Mouse (Mus musculus): ENCODE data around the gene Kcnd3. TPM values are rescaled to one million over a fixed set of nuclear protein-coding genes. Genes with fewer than 3 reads are reported as not detected.

Kcnd3 gene
- total RNA-seq, 2 experiments from 2014 or later: 5.1 to 5.8 TPM

DNA sequence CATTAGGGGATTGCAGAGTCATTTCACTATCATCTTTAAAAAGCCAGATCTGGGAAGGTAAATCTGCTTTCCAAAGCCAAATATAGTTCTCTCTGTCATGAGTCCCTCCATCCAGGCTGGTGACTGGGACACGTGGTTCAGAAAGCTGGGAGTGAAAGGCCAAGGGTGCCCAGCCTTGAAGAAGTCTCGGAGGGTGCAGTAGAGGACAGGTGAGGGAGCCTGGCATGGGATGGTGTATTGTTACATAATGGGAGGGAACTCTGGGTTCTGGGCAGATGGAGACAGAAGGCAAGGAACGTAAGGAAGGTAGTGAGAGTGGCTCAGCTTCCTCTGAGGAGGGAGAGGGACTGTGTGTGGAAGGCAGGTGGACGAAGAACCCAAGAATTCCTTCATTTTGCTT is 5.5 kb downstream of the Kcnd3 start:
- no peak for DNase-seq

DNA sequence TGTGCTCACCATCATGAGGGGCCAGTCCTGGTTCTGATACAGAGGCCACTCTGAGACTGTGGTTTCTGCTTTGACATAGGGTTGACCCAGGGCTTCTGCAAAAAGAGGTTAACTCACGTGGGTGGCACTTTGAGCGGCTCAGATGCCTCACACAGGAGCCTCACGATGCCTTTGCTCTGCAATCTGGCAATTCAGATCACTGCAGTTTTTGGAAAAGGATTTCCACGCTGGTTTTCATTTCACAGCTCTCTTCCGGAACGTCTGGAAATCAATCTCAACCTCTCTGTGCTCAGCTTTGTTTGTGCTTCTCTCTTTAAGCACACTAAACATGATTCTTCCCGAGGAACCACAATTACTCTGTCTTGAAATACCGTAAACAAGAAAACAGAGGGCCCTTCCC is 14.4 kb downstream of the Kcnd3 start:
- DNase-seq: no peak

DNA sequence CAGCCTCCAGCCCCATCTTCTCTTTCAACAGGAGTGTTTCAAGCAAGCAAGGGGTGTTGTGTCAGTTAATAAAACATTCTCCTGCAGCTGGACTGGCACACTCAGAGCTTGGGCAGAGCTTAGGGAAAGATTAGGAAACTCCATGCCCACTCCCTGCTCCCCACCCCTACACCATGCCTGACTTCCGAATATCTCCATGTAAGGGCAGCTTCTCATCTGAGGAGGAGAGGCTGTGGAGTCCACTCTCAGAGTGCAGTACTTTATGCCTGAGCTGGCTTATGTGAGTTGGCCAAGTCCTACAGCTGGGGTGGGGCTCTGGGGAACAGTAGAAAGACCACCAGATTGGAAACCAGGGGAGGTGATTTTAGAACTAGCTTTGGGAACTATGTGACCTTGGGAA is 20.4 kb downstream of the Kcnd3 start:
- DNase-seq: no peak

DNA sequence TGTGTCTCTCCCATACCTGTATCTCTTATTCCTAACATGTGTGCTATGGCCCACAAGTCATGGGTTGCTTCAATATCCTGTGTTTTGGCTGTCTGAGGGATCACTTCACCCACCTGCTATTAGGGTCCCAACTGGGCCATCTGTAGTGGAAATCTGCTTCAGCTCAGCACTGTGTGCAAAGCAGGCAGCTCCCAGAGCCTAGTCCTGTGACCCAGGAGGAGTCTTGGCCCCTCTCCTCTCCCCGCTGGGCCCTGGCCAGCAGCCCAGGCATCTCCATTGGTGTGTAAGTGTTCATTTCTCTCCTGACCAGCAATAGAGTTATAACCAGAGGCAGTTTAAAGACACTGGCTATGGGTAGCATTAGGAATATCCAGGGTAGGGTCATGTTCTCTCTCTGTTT is 24.3 kb downstream of the Kcnd3 start:
- no peak for DNase-seq

DNA sequence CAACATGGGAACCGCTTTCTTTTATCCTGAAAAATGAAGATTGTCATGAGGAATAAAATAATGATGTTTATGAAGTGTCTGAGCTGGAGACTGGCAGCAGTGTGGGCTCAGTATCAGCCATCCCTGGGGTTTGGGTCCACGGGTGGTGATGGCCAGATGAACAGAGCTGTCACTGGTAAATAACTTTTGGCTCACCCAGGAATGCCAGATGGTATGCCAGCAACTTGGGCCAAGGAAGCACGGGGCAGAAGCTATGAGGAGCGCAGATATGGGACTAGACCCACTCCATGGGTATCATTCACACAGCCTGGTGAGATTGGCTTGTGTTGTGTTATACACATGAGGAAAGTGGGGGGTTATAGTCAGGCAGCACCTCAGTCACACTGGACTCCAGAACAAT is 26.7 kb downstream of the Kcnd3 start:
- no peak for DNase-seq

DNA sequence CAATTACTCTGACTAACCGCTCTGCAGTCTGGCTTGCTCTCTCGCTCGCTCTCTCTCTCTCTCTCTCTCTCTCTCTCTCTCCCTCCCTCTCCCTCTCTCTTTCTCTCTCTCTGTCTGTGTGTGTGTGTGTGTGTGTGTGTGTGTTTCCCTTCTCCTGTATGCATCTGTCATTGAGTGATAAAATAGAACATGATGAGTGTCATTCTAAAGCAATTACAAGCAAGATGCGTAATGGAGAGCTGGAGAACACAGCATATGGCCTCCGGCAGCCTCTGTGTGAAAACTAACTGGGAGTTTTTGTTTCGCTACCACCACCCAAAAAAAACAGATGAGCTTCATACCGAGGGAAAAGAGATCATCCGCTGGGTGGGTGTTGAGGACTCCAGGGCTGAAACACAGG is 29.3 kb downstream of the Kcnd3 start:
- no peak for DNase-seq

DNA sequence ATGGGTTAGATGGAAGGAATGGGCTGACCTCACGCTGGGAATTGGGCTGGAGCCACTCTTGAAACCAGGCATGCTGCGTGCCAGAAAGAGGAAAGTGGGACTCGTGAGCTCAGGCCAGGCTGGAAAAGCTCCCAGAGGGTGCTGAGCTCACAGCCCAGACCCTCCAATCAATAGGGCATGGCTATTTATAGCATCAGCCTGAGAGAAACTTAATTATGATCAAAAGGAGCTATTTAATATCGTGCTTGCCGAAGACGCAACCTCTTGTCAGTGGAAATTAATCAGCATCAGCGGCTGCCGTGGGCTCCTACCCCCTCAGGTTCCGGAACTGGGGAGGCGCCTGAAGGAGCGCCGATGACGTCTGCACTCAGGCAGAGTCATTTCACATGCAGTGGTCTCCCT is 31.5 kb downstream of the Kcnd3 start:
- no peak for DNase-seq

DNA sequence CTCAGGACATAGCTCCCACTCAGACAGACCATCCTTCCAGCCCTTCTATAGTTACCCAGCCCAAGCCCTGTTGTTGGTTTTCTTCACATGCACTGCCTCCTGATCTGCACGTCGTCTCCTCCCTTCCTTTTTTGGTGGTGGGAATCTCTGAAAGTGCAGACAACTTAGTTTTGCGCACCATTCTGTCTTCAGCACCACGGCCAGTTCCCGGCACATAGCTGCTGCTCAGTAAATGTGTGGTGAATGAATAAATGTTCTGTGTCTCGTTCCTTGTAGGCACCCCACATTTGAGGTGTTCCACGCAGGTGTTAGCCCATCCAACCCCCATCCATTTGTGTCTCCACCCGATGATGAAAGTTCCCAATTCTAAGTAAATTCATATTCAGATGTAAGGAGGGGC is 35.0 kb downstream of the Kcnd3 start:
- peak; percentile 66 for DNase-seq

DNA sequence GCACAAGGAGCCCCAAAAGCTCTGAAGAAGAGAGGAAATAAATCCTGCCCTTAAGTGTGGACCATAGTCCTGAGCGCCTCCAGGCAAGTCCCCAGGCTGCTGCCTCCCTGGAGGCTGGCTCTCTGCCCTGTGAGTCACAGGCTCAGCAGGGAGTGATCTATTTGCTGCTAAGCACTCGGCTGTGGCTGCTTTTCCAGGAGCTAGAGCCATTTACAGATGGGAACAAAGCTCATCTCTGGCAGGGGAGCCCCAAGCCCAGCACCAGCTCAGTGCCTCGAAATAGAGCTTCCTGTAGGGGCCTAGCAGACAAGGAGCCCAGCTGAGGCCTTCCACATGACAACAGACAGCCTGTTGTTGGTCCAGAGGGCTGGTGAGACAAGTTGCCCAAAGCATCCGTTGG is 37.5 kb downstream of the Kcnd3 start:
- peak; percentile 60 for DNase-seq

DNA sequence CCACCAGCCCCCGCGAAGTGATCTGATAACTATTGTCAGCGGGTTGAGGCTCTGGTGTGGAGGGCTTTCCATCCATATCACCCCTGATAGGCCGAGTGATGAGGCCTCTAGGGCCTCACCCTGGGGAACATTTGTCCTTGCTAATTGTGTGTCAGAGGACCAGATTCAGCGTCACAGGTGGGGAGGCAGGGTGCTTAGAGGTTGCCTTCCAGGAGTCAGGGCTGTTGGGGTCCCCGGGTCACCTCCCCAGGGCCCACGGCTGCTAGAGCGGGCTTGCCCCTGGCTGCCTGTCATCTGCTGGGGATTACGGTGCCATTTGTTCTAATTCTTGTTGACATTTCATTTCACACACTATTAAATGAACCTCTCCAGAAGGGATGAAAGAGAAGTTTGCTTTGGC is 42.8 kb downstream of the Kcnd3 start:
- no peak for DNase-seq

DNA sequence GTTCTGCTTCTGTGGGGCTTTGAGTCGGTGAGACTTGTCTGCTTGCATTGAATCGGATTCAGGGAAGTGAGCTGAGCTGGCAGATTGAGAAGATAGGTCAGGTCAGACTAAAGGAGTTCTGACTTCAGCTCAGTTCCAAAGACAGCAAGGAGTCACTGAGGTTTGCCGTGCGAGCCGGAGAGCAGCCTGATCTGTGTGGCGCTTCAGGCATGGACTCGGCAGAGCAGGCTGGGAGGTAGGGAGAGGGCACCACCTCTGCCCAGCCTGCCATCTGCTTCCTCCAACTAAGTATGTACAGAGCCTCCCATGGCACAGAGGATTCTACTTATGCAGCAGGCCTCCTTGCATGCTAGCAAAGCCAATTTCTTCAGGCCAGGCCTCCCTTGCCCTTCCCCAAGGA is 44.1 kb downstream of the Kcnd3 start:
- DNase-seq: no peak

DNA sequence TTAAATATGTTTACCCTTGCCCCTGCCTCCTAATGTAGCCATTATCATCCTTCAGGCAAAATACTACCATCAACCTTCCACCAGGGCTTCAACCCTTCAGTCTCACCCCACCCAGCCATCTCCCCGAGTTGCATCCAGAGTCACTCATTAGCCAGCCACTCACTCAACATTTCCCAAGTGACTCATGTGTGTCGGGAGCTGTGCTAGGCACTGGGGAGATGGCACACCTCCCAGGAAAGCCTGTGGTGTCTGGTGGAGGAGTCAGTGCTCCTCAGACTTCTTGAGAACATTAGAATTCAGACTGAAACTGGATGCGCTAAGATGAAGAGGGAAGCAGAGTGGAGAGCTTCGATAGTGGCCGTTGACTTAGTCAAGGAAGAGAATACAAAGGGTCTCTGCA is 44.8 kb downstream of the Kcnd3 start:
- no peak for DNase-seq

DNA sequence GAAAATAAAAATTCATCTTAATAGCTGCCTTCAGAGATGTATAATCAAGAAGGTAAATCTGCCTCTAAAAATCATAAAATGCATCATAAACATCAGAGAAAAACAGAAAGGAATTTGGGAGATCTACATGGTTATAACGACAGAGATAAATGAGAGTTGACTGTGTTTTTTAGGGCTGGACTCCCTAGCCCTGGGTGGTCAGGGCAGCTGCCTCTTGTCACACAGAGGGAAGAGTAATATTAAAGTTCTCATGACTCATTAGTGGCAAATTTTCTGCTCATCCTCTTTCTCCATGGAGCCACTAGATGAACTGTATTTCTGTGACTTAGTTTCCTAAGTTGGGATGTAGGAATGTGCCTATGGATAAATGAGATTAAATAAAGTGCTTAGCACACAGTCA is 48.9 kb downstream of the Kcnd3 start:
- no peak for DNase-seq

DNA sequence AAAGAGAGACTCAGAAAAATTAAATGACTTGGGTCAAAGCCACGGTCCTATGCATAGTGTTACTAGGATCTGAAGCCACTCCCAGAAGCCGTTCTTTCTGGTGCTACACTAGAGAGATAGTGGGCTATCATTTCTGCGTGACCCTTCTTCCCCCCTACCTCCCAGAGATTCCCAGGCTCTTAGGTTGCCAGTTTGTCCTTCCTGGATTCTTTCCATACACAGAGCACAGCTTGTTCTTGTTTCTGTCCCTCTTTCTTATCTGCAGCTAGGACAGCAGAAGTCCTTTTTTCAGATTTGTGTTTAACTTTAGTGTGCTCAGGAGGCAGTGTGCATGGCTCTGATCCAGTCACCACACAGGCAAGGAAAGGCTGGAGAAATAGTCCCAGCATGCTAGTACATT is 52.1 kb downstream of the Kcnd3 start:
- no peak for DNase-seq

DNA sequence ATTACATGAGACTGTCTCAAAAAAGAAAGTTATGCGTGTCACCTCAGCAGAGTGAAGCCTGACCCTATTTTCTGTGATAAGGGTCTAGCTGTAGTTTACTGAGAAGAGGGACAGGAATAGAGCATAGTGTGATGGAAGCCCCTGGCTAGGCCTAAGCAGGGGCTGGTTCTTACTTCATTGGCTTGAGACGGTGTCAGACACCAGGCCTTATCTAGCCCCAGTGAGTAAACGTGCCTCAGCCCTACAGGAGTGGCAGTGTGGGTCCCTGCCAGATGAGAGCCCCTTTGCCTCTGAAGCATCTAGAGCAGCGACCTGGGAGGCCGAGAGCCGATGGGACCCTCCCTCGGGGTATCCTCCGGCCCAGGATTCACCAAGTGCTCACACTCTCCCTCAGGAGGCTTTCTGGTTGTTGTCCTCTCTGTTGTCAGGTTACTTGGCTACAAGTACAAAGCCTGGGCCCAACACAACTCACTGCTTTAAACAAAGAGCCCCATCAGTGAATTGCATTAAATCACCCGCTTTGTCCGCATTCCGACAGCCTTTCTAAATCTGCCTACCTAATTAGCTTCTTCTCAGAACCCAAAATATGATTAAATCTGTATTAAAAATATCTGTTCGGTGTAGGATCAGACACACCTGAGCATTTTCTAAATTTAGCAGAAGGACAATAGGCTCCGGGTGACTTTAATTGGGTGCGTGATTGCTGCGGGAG is 53.2 kb downstream of the Kcnd3 start:
- no peak for DNase-seq

DNA sequence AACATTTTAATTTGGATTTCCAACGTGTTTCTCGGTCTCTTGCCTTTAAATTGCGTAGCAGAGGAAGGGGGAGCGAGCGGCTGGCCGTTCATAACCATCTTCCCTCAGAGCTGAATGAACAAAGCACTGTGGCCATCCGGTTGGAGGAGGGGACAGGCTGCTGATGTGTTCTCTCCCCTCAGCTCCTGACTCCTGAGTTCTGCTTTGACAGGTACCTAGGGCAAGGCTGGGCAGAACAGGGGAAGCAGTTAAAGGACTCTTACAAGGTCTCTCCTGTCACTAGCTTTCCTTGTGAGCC is 53.7 kb downstream of the Kcnd3 start:
- no peak for DNase-seq

DNA sequence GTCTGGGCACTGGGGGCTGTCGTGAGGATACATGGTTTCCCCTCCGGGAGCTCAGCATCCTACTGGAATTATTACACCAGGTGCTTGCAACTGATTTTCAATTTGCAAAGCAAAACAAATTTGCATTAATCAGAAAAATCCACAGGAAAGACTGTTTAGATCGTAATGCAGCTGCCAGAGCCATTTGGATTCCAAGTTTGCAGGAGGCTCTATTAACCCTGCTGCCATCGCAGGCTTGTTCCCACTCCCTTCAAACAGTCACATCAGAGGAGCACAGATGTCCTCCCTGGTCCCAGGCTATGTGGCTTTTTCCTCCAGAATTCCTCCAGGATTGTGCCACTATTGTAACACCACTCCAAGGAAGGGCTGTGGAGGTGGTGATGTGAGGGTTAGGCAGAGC is 54.5 kb downstream of the Kcnd3 start:
- DNase-seq: no peak

DNA sequence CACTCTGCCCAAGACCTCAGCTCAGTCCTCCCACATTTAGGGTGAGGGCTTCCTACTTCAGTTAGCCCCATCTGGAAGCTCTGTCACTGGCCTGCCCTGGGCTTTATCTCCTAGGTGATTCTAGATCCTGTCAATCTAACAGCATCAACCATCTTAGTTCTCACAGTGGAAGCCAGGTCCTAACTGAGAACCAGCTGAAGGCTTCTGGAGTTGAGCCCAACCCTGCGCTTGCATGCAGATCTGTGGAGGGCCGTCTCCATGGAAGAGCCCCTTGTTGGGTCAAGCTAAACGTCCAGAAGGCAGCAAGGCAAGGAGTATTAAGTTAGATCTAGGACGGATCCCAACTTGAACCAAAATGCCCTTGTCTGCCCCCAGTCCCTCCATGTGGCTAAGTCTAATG is 57.2 kb downstream of the Kcnd3 start:
- DNase-seq: no peak

DNA sequence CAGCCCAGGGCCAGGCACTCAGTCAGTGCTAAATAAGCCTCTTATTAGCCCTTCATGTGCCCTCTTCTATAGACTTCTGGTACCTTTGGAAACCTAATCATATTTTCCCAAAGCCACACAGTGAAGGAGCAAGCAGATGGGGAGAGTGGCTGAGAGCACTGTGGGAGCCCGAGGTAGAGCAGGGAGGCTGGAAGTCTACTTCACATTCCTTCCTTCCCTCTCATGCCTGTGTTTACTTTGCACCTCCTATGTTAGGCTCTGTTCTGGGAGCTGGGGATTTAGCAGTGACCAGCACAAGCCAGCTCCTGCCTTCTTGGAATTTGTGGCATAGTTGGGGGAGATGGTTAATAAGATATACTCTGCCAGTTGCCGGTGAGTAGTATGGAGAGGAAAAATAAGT is 59.7 kb downstream of the Kcnd3 start:
- DNase-seq: no peak

DNA sequence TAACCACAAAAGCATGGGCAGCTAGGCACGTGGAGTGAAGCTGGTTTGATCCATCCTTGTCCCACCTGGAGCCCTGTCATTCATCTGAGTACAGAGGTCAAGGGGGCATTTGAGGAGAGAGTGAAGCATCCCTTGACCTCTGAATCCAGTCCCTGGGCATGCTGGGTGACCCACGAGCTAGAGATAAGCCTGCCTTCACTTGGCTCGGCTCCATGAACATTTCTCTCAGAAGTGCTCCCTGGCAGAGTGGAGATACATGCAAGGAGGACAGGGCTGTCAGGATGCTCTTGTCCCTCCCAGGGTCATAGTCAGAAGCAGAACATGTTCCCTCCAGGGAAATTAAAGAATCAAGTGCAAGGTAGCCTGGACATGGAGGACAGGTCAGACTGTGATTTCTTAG is 62.1 kb downstream of the Kcnd3 start:
- DNase-seq: no peak

DNA sequence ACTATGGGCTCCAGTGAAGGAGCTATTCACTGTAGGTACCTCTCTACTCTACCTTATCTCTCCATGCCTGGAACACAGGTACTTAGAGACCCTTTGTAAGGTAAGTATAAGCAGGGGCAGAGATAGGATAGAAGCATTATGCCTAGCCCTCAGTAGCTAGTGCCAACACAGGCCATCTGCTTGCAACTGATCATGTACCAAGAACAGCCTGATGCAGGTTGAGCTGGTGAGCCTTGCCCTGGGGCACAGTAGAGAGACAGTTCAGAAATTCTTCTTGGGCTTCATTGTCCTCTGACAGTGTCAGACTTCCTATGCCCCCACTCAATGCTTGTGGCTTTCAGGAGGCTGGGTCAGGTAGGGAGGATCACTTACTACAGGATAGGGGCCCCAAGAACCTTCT is 62.9 kb downstream of the Kcnd3 start:
- DNase-seq: no peak

DNA sequence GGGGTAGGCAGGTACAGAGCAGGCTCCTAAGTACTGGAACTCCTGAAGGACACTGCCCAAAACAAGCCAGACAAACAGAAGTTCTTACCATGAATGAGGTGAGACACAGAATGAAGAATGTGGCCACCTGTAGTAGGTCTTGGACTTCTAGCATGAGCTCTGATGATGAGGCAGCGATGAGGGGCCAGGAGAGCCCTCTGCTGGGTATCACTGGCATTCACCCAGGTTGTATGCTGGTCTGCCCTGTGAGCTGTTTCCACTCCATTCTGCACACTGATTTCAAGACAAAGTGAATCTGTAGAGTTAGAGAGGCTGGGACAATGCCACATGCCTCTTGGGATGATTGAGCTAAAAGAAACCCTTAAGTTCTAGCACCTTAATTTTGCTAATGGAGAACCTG is 63.5 kb downstream of the Kcnd3 start:
- DNase-seq: no peak

DNA sequence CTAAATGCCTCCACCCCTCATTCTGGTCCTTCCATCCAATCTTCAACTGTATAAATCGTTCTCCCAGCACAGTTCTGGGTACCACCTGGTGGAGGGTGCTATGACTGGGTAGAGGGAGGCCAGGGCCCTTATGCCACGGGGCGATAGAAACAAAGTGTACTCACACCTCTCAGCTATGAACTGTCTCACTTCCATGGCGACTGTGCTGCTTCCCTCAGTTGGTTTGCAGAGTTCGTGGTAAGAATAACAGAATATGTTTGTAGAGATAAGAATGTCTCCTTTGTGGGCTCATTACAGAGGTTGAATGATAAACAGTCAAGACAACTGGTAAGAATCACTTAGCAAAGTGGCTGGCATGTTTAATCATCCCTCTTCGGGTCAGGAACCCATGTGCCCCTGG is 68.3 kb downstream of the Kcnd3 start:
- no peak for DNase-seq

DNA sequence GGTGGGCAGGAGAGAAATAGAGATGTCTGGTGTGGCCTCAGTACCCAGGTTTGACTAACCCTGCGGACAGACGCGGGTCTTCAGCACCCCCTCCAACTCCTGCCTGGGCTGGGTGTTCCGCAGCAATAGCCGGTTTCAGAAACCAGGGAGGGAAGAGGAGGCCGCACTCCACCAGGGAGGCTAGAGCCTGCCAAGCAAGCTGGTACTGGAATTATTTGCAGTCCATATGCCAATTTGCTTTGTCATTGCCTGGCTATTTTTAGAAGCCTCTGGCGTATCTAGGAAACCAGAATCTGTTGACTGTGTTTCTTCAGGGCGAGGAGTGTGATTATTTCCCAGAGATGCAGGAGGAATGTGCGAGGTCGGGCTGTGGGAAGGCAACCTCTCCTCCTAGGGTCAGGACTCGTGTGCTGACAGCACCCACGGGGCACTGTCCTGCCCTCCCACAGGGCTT is 69.1 kb downstream of the Kcnd3 start:
- DNase-seq: peak; percentile 15

DNA sequence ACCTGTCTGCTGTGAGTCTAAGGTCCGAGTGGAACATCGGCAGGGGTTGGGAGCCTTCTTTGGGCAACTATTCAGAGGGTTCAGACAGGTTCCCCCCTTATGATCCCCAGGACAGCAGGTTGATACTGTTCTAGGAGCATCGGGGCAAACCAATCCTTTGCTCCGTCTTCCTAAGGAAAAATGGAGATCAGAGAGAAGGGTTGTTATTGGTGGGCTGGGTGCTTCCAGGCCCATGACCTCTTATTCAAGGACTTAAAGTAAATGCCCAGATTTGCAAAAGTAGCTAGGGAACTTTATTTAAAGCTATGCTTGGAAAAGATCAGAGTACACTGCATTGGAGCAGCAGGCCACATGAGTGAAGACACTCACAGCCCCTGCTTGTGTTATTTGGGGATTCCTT is 69.5 kb downstream of the Kcnd3 start:
- no peak for DNase-seq
